Mouse (Mus musculus): ENCODE results near the gene Plch2.
A peak's percentile ranks its signal among the peaks of the same experiment; 100 is the strongest.

The Plch2 gene

GRCm38 (mm10) chr4:154986096-154986495, 70.5 kb downstream of the Plch2 start:
- peak; percentile 55 to 64 for DNase-seq (ENCODE audit: low spot score in 2 of 2)

- DNase-seq (ENCODE audit: low spot score in 2 of 2) = no peak
Measured at GRCm38 (mm10) chr4:154985151-154985777, 71.3 kb downstream of the Plch2 start.

GRCm38 (mm10) chr4:154983767-154984166, 72.8 kb downstream of the Plch2 start:
- DNase-seq (ENCODE audit: low spot score in 2 of 2) = no peak

DNA sequence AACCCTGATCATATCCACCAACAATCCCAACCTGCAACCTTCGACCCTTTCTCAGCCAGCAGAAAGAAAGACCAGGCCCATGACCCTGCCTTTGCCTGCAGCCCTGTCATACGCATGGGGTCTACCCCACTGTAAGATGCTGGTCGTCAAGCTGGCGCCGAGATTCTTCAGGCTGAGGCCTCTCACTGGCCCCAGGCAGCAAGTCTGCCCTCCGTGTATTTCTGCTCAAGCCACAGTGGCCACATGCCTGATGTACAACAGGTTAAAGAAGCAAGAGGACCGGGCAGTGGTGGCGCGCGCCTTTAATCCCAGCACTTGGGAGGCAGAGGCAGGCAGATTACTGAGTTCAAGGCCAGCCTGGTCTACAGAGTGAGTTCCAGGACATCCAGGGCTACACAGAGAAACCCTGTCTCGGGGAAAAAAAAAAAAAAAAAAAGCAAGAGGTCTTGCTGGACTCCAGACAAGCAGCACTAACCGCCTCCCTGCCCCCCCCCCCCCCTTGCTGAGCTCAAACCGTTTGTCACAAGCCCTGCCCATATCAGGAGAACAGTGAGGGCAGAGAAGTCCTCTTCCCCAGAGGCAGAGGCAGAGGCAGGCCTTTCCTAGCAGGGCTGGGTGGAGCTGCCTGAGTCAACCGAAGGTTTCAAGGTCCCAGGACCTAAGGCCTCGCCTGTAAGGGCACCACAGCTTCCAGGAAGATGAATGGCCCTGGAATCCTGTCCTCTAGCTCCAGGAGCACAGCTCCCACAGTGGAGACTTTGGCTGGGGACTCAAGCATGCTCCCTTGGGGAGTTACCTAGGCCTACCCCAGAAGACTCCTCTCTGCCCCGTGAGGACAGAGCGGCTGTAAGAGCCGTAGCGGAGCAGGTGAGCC, 74.1 kb downstream of the Plch2 start:
- DNase-seq (ENCODE audit: low spot score in 2 of 2) = no peak

GRCm38 (mm10) chr4:154981530-154981929, 75.1 kb downstream of the Plch2 start:
- peak in 1 of 2 experiments; percentile 76 for DNase-seq (ENCODE audit: low spot score in 2 of 2)

- DNase-seq (ENCODE audit: low spot score in 2 of 2) = no peak
Measured at GRCm38 (mm10) chr4:154981076-154981475, 75.5 kb downstream of the Plch2 start.

- DNase-seq (ENCODE audit: low spot score in 2 of 2) = no peak
Measured at GRCm38 (mm10) chr4:154980110-154980509, 76.5 kb downstream of the Plch2 start.

DNA sequence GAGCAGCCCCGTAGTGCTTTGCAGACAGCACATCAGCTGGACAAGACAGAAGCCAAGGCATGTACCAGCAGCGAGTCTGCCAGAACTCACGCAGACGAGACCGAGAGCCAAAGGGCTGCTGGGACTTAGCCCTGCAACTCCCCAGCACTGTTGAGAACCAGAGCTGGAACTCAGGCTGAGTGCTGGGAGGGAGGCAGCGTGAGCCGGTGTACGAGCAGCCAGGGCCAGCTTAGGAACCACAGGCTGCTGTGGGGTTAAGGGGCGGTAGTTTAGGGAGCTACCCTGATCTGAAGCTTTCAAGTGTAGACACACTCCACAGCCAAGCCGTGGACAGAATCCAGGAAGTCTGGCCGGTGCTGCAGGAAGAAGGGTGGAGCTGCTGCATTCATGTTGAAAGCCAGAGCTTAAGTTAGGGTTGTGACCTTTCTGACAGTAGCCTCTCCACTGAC, 82.4 kb downstream of the Plch2 start:
- no peak for DNase-seq (ENCODE audit: low spot score in 2 of 2)

DNA sequence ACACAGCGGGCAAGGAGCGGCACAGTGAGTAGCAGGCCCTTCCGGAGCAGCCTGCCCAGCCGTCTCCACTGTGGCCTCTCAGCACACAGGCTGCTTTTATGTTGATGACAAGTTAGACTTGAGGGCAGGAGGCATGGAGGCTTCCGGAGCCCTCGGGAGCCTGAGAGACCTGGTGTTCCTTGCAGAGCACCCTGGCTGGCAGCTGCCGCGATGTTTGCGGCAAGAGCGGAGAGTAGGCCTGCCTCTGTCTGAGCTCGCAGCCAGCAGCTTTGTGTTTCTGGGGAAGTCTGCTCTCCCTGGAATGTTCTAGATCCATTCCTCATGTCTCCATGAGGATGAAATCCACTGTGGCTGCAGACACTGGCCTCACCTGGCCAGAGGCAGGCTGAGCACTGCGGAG, 84.0 kb downstream of the Plch2 start:
- no peak for DNase-seq (ENCODE audit: low spot score in 2 of 2)

DNA sequence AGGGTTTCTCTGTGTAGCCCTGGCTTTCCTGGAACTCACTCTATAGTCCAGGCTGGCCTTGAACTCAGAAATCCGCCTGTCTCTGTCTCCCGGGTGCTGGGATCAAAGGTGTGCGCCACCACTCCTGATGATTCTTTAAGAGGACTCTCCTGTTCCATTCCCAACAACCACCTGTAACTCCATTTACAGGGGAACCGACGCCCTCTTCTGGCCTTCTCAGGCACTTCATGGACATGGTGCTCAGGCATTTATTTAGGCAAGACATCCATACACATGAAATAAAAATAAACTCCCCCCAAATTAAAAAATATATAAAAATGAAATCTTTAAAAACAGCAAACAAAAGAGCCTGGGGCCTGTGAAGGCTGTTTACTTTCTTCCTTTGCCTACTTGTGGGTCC, 89.4 kb downstream of the Plch2 start:
- DNase-seq (ENCODE audit: low spot score in 2 of 2) = no peak

DNA sequence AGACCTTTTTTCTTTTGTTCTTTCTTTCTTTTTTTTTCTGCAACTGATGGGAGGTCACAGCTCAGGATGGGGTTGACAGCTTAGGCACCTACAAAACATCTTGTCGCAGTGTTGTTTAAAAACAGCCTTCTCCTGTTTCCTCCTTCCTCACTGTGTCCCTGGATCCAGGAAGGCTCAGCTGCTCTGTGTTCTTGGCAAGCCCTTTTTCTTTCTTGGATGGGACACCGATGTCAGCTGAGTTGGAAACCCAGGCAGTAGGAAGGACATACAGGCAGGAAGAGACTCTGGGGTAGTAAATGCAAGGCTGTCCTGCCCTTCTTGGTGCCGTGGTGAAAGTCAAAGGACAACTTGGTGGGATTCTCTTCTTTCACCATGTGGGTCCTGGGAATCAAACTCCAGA, 90.7 kb downstream of the Plch2 start:
- DNase-seq (ENCODE audit: low spot score in 2 of 2) = no peak

DNA sequence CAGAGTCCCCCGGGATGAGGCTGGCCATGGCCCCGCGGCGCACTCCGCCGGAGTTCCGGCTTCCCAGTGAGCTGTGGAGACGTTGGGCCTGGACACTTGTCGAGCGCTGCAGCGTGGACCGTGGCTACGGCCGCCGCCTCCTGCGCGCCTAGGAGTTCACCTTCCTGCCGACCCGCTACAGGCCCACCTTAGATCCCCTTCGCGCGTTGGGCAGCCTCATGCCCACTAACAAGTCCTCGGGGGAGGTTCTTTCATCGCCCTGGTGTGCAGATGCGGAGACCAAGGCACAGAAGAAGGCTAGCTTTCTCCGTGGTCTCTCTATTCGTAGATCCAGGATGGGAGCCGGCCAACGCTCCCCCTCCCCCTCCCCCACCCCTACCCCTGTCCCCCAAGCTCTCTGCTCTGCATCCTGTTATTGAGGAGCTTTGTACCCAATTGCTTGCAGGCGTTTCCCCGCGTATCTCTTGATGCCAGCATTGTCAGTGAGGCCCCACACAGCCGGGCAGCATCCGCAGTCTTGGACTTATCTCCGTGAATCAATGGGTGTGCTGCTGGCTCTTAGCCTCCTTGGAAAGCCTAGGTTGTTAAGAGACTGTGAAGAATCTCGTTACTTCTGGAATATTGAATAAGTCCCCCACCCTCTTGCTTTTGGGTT, 91.9 kb downstream of the Plch2 start:
- no peak for DNase-seq (ENCODE audit: low spot score in 2 of 2)

DNA sequence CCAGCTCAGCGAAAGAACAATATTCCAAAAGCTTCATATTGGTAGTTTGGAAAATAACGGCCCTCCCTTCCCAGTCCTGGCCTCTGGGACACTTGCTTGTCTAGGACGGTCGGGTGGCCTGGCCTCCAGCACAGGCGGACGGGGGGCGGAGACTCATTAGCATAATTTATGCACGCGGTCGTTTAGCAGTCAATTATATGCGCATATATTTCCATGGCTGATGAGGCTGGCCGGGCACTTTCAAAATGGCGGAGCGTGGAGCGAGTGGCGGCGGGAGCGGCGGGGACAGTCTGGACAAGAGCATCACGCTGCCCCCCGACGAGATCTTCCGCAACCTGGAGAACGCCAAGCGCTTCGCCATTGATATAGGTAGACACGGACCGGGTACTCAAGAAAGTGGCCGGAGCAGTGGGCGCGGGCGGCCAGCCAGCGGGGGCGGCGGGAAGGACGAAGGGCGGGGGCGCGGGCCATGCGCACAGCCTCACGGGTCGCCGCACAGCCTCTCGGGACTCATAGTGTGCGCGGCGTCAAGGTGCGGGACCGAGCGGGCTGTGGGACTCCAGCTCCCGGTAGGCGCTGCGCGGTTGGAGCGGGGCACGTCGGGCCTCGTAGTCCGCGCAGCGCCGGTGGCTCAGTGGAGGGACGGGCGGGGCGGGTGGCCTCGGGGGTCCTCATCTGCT, 92.5 kb downstream of the Plch2 start, which contains the start of gene Pank4:
Gene Pank4, plus strand, starts transcription at position 223 of the 680 bp plus-strand sequence.
- DNase-seq (ENCODE audit: low spot score in 2 of 2) = peak; percentile 87 to 91

DNA sequence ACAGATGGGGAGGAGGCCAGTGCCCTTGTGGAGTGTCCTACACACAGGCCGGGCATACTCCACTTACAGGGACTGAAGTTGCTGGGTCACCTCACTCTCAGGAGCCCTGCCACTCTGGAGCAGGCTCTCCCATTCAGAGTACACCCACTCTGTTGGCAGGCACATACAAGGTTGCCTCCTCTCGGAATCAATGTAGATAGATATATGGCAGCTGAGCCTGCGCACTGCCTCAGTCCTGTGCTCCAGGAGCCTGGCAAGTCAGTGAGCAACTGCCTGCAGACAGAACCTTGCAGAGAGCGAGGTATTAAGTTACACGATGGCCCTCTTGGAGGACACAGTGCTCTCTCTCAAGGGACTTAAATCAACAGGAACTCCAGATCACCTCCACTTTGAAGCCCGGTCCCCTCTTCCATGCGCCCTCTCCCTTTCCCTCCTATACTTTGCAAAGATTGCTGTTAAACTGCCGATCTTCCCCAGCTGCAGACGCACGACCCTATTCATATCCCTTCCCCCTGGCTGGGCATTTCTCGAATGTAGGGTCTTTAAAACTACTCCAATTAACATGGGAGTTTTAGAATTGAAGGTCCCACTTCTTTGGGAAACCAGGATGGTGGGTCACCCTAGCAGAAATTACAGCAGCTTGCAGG, 93.3 kb downstream of the Plch2 start:
- no peak for DNase-seq (ENCODE audit: low spot score in 2 of 2)

DNA sequence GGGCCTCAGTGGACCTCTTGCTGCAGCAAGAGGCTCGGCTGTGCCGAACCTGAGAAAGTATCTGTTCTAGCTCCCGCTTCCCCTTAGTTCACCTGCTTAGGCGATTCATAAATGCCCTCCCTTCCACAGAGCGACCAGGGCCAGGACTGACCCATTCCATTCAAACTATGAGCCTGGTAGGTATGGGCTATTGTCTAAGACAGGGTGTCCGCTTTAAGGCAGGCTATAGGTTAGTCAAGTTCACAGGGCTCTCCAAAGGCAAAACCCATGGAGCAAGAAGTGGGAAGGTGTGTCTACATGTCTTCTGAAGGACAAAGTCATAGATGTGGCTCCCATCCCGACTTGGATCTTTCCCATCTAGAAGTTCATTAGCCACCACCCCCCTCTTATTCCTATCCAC, 93.9 kb downstream of the Plch2 start:
- no peak for DNase-seq (ENCODE audit: low spot score in 2 of 2)

- no peak for DNase-seq (ENCODE audit: low spot score in 2 of 2)
Measured at GRCm38 (mm10) chr4:154961911-154962310, 94.7 kb downstream of the Plch2 start.

- no peak for DNase-seq (ENCODE audit: low spot score in 2 of 2)
Measured at GRCm38 (mm10) chr4:154961226-154961738, 95.3 kb downstream of the Plch2 start.

GRCm38 (mm10) chr4:154960690-154961225, 95.8 kb downstream of the Plch2 start, which contains the start of gene Hes5:
Gene Hes5, plus strand, starts transcription at chr4:154960923.
- peak; percentile 61 to 73 for DNase-seq (ENCODE audit: low spot score in 2 of 2)

- no peak for DNase-seq (ENCODE audit: low spot score in 2 of 2)
Measured at GRCm38 (mm10) chr4:154960021-154960689, 96.4 kb downstream of the Plch2 start.

DNA sequence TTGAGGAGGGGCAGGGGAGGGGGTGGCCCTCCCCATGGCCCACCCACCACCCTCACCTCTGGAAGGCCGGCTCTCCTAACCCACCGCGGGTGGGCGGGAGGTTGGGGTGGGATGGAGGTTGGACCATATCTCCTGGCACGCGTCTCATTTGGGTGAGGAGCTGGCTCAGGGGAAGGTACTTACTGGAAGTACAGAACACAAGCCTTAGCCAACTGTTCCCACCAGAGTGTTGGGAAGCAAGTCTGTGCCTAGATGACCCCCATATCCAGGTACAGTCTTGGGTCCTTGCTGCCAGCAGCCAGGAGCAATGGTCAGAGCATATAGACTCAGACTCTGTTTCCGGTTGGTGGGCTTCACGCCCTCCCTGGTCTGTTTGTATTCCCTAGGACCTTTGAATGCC, 98.0 kb downstream of the Plch2 start:
- no peak for DNase-seq (ENCODE audit: low spot score in 2 of 2)

Measured in frontal cortex, postnatal 14 days (tissue).